Mouse (Mus musculus): ENCODE measurements at regions not wholly inside any gene's neighbourhood (a gene's known extent, or its start where the extent isn't known, plus 50 kb on each side); places are given as distances from the start of the nearest gene placed in this dataset.

GRCm38 (mm10) chr14:58494400-58494987, 424.1 kb downstream of the Fgf9 start:
- no peak overlapping the region for H3K4me3 ChIP-seq
- TF ChIP-seq CTCF (IDR thresholded peaks at IDR 0.05): no peak
- intact Hi-C loops (cut with DNase I): no loop called here
- H3K27ac ChIP-seq: no peak overlapping the region
- no peak for DNase-seq (ENCODE audit: extremely low spot score in 1 of 2, low spot score in 2 of 2)

GRCm38 (mm10) chr14:58492118-58492517, 421.8 kb downstream of the Fgf9 start:
- intact Hi-C loops (cut with DNase I): no loop called here
- TF ChIP-seq CTCF (IDR thresholded peaks at IDR 0.05): no peak
- Histone ChIP-seq H3K27ac (no peak overlapping the region), H3K4me3 (no peak overlapping the region)
- no peak for DNase-seq (ENCODE audit: extremely low spot score in 1 of 2, low spot score in 2 of 2)

- no peak for TF ChIP-seq CTCF (IDR thresholded peaks at IDR 0.05)
- no peak for DNase-seq (ENCODE audit: extremely low spot score in 1 of 2, low spot score in 2 of 2)
- intact Hi-C loops (cut with DNase I): no loop called here
- Histone ChIP-seq H3K27ac (no peak overlapping the region), H3K4me3 (no peak overlapping the region)
Measured at GRCm38 (mm10) chr14:58488803-58489202, 418.5 kb downstream of the Fgf9 start.

- Histone ChIP-seq H3K27ac (no peak overlapping the region), H3K4me3 (no peak overlapping the region)
- intact Hi-C loops (cut with DNase I): no loop called here
- TF ChIP-seq CTCF (IDR thresholded peaks at IDR 0.05): no peak
- no peak for DNase-seq (ENCODE audit: extremely low spot score in 1 of 2, low spot score in 2 of 2)
Measured at GRCm38 (mm10) chr14:58487836-58488235, 417.5 kb downstream of the Fgf9 start.

GRCm38 (mm10) chr14:58480454-58480853, 410.1 kb downstream of the Fgf9 start:
- no peak for DNase-seq (ENCODE audit: extremely low spot score in 1 of 2, low spot score in 2 of 2)
- no peak for TF ChIP-seq CTCF (IDR thresholded peaks at IDR 0.05)
- H3K4me3 ChIP-seq: no peak overlapping the region
- intact Hi-C loops (cut with DNase I): no loop called here
- H3K27ac ChIP-seq: no peak overlapping the region

- no peak for DNase-seq (ENCODE audit: extremely low spot score in 1 of 2, low spot score in 2 of 2)
- TF ChIP-seq CTCF (IDR thresholded peaks at IDR 0.05): no peak
- Histone ChIP-seq H3K4me3 (no peak overlapping the region), H3K27ac (no peak overlapping the region)
- intact Hi-C loops (cut with DNase I): no loop called here
Measured at GRCm38 (mm10) chr14:58470678-58471077, 400.3 kb downstream of the Fgf9 start.

- Histone ChIP-seq H3K4me3 (no peak overlapping the region), H3K27ac (no peak overlapping the region)
- DNase-seq (ENCODE audit: extremely low spot score in 1 of 2, low spot score in 2 of 2): no peak
- intact Hi-C loops (cut with DNase I): no loop called here
- no peak for TF ChIP-seq CTCF (IDR thresholded peaks at IDR 0.05)
Measured at GRCm38 (mm10) chr14:58468451-58468850, 398.1 kb downstream of the Fgf9 start.

GRCm38 (mm10) chr14:58467856-58468255, 397.5 kb downstream of the Fgf9 start:
- Histone ChIP-seq H3K27ac (no peak overlapping the region), H3K4me3 (no peak overlapping the region)
- intact Hi-C loops (cut with DNase I): no loop called here
- DNase-seq (ENCODE audit: extremely low spot score in 1 of 2, low spot score in 2 of 2): no peak
- no peak for TF ChIP-seq CTCF (IDR thresholded peaks at IDR 0.05)

- intact Hi-C loops (cut with DNase I): no loop called here
- no peak for DNase-seq (ENCODE audit: extremely low spot score in 1 of 2, low spot score in 2 of 2)
- H3K4me3 ChIP-seq: no peak overlapping the region
Measured at GRCm38 (mm10) chr14:58446776-58447354, 376.5 kb downstream of the Fgf9 start.

GRCm38 (mm10) chr14:58444496-58444895, 374.1 kb downstream of the Fgf9 start:
- no peak for TF ChIP-seq CTCF (IDR thresholded peaks at IDR 0.05)
- no peak overlapping the region for H3K27ac ChIP-seq
- no peak for DNase-seq (ENCODE audit: extremely low spot score in 1 of 2, low spot score in 2 of 2)
- intact Hi-C loops (cut with DNase I): no loop called here
- no peak overlapping the region for H3K4me3 ChIP-seq

More at GRCm38 (mm10) chr14:58446776-58447354, 376.5 kb downstream of the Fgf9 start:
- TF ChIP-seq CTCF (IDR thresholded peaks at IDR 0.05): no peak
- no peak overlapping the region for H3K27ac ChIP-seq

- intact Hi-C loops (cut with DNase I): no loop called here
- no peak for TF ChIP-seq CTCF (IDR thresholded peaks at IDR 0.05)
- H3K4me3 ChIP-seq: no peak overlapping the region
- no peak overlapping the region for H3K27ac ChIP-seq
- DNase-seq (ENCODE audit: extremely low spot score in 1 of 2, low spot score in 2 of 2): no peak
Measured at GRCm38 (mm10) chr14:58442501-58442900, 372.2 kb downstream of the Fgf9 start.

GRCm38 (mm10) chr14:58439963-58440362, 369.6 kb downstream of the Fgf9 start:
- H3K27ac ChIP-seq: no peak overlapping the region
- H3K4me3 ChIP-seq: no peak overlapping the region
- TF ChIP-seq CTCF (IDR thresholded peaks at IDR 0.05): no peak
- intact Hi-C loops (cut with DNase I): no loop called here
- DNase-seq (ENCODE audit: extremely low spot score in 1 of 2, low spot score in 2 of 2): no peak

- Histone ChIP-seq H3K4me3 (no peak overlapping the region), H3K27ac (no peak overlapping the region)
- TF ChIP-seq CTCF (IDR thresholded peaks at IDR 0.05): no peak
- DNase-seq (ENCODE audit: extremely low spot score in 1 of 2, low spot score in 2 of 2): no peak
- intact Hi-C loops (cut with DNase I): no loop called here
Measured at GRCm38 (mm10) chr14:58436096-58436495, 365.7 kb downstream of the Fgf9 start.

Data from left cerebral cortex, adult 2 months (tissue).